Mouse (Mus musculus) hindbrain, embryonic 11.5 days (tissue): ENCODE results near the gene Cnppd1. TPM values are rescaled to one million over a fixed set of nuclear protein-coding genes. Genes with fewer than 3 reads are reported as not detected.

Experiments used
- ATAC-seq: fragments of 200-750 bp; cut with Nextera tagmentation; 2 replicates; pipeline ENCODE4 v1.8.0; 2017; ENCODE audit warnings: mild to moderate bottlenecking, moderate TSS enrichment, moderate library complexity; ENCODE audit not compliant: low FRiP score
- DNase-seq: peaks from one replicate; pipeline ENCODE4 v3.0.0-alpha.2; 2015; ENCODE audit warnings: low spot score
- H3K27ac ChIP-seq: fragments of 300-500 bp; sonication (generic); 2 replicates; pipeline ENCODE4 v1.5.1; 2014; ENCODE audit warnings: mild to moderate bottlenecking, low read depth, low read length
- H3K27me3 ChIP-seq: fragments of 300-500 bp; sonication (generic); 2 replicates; pipeline ENCODE4 v1.6.1; 2014; ENCODE audit warnings: mild to moderate bottlenecking, low read length, moderate library complexity, mixed read lengths; ENCODE audit not compliant: control insufficient read depth, insufficient read depth
- H3K36me3 ChIP-seq: fragments of 300-500 bp; sonication (generic); 2 replicates; pipeline ENCODE4 v1.6.1; 2014; ENCODE audit warnings: mild to moderate bottlenecking, low read length, moderate library complexity, mixed read lengths; ENCODE audit not compliant: control insufficient read depth, insufficient read depth
- H3K4me1 ChIP-seq: fragments of 300-500 bp; sonication (generic); replicated peaks from 2 replicates; pipeline ENCODE4 v1.6.1; 2014; ENCODE audit warnings: low read length, mixed read lengths; ENCODE audit not compliant: control insufficient read depth, insufficient read depth
- H3K4me2 ChIP-seq: fragments of 300-500 bp; sonication (generic); replicated peaks from 2 replicates; pipeline ENCODE4 v1.6.1; 2014; ENCODE audit warnings: mild to moderate bottlenecking, low read depth, low read length
- H3K4me3 ChIP-seq: fragments of 300-500 bp; sonication (generic); 2 replicates; pipeline ENCODE4 v1.5.1; 2014; ENCODE audit warnings: low read depth, low read length
- H3K9ac ChIP-seq: fragments of 300-500 bp; sonication (generic); 2 replicates; pipeline ENCODE4 v1.6.1; 2014; ENCODE audit warnings: low read depth, low read length
- H3K9me3 ChIP-seq: fragments of 300-500 bp; sonication (generic); 2 replicates; pipeline ENCODE4 v1.6.1; 2016; ENCODE audit warnings: low read length; ENCODE audit not compliant: control insufficient read depth
- WGBS: fragments of 180-500 bp; shearing (Covaris S2); extraction: QIAGEN DNeasy Blood & Tissue Kit; methylation state at CpG from one replicate; pipeline ENCODE4 v1.1.7; 2014; 5-methylcytosine and 5-hydroxymethylcytosine counted together
- polyA plus RNA-seq: library from polyadenylated mRNA; unstranded; fragments of >200 nt; fragmentation: Nextera tagmentation; extraction: Ambion mirVana; gene quantifications from 2 replicates; pipeline ENCODE4 v1.2.1, GENCODE M21; 2014

Gene Cnppd1
- polyA plus RNA-seq, 1 experiment from 2014 or later, result 47.4 TPM

DNA sequence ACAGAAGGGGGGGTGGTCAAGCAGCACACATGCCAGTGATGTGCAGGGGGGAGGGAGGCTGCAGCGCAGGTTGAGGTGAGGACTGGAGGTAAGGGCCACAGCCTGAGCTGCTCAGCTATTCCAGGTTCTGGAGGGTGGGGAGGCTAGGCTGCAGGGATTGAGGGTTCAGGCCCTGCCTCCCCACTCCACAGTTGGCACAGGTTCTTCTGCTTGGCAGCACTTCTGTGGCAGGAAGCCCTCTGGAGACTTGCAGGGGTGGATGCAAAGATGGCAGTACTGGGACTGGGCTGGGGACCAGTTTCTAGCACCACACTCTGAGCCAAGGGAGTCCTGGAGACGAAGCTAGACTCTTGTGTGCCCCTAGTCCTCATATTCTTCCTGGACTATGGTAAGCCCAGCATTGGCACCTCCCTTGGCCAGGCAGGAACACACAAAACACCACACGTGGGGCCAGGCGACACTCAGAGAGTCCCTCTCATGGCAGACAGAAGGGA, 38.9 kb upstream of the Cnppd1 start:
- Histone ChIP-seq H3K4me3 (no peak overlapping the region), H3K36me3 (peaks cover 7% of the 10 kb centered on the region), H3K4me2 (no peak overlapping the region), H3K4me1 (peaks cover 3% of the 10 kb centered on the region; the same call in 1 of the 2 replicates), H3K9me3 (no peaks in the 10 kb centered on the region), H3K9ac (no peak overlapping the region), H3K27me3 (no peaks in the 10 kb centered on the region), H3K27ac (no peak overlapping the region)
- 81% methylated on average over 4 of the region's 4 CpGs for WGBS
- DNase-seq (no peak), ATAC-seq (no peak)

DNA sequence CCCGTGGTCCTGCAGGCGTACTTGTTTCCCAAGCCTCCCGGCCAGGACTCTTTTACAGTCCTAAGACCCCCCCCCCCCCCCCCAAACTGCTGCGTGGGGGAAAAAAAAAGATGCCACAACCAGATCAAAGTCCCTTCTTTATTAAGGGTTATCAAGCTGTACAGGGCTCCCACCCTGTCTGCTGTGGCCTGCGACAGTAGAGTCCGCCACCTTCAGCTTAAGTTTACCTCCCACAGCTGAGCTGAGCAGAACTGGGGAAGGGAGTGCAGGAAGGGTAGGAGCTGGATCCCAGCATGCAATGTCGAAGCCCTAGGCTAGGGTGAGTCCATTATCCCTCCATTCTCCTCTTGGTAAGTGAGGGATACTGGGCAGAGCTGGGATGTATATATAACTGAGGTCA, 38.2 kb upstream of the Cnppd1 start:
- peaks cover 7% of the 10 kb centered on the region for H3K36me3 ChIP-seq
- ATAC-seq (0 out of 2 replicates have a peak, but pooled peaks have one; percentile 3), DNase-seq (no peak)
- H3K4me2 ChIP-seq, result peak overlapping the region; percentile 95
- H3K27ac ChIP-seq, result no peak overlapping the region
- H3K4me1 ChIP-seq, result peaks cover 3% of the 10 kb centered on the region; the same call in 1 of the 2 replicates
- WGBS, result 46% methylated on average over 6 of the region's 7 CpGs
- H3K9ac ChIP-seq, result peak overlapping the region; percentile 60; the same call in 1 of the 2 replicates
- H3K4me3 ChIP-seq, result no peak overlapping the region
- no peaks in the 10 kb centered on the region for H3K9me3 ChIP-seq
- no peaks in the 10 kb centered on the region for H3K27me3 ChIP-seq

DNA sequence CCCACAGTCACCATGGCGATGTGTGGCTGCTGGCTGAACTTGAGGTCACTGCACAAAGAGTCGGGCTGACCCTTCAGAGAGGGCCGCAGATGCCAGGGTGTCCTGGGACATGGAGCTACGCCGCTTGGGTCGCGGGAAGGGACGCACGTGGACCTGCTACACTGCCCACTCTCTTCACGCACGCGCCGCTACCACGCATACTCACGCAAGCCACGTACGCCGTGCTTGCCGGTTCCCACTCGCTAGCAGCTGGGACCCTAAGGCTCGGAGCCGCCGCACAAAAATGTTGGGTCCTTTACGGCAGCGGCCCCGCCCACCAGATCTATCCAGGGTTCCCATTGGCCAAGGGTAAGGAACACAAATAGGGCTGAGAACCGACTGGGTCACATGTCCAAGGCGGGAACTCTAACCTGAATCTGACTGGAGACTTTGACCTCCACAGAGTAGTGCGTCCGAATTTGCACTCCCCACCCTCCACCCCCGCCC, 37.6 kb upstream of the Cnppd1 start, which contains the start of gene Abcb6:
Abcb6 (minus strand) TSS at position 288 of the 486 bp plus-strand sequence.
- peak within 1 kb of the TSS; percentile 59 for H3K4me3 ChIP-seq
- DNase-seq (peak; percentile 94), ATAC-seq (peak; percentile 91)
- H3K36me3 ChIP-seq, result peaks cover 7% of the 10 kb centered on the region
- H3K9me3 ChIP-seq, result no peaks in the 10 kb centered on the region
- peaks cover 3% of the 10 kb centered on the region; the same call in 1 of the 2 replicates for H3K4me1 ChIP-seq
- no peaks in the 10 kb centered on the region for H3K27me3 ChIP-seq
- H3K27ac ChIP-seq, result peak within 1 kb of the TSS; percentile 51
- under 1% methylated on average over 31 of the region's 31 CpGs for WGBS
- peak within 1 kb of the TSS; percentile 95 for H3K4me2 ChIP-seq
- peak within 1 kb of the TSS; percentile 60 for H3K9ac ChIP-seq

DNA sequence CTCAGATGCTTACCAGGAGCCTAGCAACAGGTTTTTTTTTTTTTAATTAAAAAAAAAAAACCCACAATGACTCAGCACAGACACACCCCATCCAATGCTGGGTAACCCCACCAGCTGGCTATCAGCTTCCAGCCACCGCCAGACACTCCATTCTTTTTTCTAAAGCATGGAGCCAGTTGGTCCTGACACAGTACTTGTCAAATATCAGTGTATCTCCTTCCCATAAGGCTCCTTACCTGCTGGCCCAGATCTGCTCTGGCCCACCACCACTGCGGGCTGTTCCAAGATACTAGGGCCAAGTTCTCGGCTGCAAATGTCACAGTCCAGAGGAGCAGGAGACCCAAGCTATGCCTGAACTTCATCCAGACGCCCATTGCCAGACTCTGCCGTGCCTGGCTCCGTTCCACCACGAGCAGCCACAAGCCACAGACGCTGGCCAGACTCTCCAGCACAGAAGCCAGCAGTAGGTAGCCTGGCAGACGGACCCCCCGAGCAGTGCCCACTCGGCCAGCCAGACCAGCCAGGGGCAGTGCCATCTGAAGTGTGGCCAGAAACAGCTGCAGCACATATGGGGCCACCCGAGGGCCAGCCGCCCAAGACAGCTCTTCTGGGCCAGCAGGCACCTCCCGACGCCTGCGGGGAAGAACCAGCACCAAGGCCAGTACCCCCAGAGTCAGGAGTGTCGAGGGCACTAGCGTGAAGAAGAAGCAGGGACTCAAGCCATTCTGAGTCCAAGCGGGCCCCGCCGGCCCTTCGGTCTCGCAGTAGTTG, 37.0 kb upstream of the Cnppd1 start:
- H3K4me1 ChIP-seq, result peaks cover 3% of the 10 kb centered on the region; the same call in 1 of the 2 replicates
- peak overlapping the region; percentile 60 for H3K9ac ChIP-seq
- peak overlapping the region; percentile 95 for H3K4me2 ChIP-seq
- 10% methylated on average over 23 of the region's 23 CpGs for whole genome bisulfite sequencing
- H3K36me3 ChIP-seq, result peaks cover 7% of the 10 kb centered on the region
- H3K27me3 ChIP-seq, result no peaks in the 10 kb centered on the region
- H3K27ac ChIP-seq, result peak overlapping the region; percentile 51
- peak; percentile 9 for DNase-seq
- peak; percentile 12 for ATAC-seq
- H3K4me3 ChIP-seq, result peak overlapping the region; percentile 59
- H3K9me3 ChIP-seq, result no peaks in the 10 kb centered on the region

DNA sequence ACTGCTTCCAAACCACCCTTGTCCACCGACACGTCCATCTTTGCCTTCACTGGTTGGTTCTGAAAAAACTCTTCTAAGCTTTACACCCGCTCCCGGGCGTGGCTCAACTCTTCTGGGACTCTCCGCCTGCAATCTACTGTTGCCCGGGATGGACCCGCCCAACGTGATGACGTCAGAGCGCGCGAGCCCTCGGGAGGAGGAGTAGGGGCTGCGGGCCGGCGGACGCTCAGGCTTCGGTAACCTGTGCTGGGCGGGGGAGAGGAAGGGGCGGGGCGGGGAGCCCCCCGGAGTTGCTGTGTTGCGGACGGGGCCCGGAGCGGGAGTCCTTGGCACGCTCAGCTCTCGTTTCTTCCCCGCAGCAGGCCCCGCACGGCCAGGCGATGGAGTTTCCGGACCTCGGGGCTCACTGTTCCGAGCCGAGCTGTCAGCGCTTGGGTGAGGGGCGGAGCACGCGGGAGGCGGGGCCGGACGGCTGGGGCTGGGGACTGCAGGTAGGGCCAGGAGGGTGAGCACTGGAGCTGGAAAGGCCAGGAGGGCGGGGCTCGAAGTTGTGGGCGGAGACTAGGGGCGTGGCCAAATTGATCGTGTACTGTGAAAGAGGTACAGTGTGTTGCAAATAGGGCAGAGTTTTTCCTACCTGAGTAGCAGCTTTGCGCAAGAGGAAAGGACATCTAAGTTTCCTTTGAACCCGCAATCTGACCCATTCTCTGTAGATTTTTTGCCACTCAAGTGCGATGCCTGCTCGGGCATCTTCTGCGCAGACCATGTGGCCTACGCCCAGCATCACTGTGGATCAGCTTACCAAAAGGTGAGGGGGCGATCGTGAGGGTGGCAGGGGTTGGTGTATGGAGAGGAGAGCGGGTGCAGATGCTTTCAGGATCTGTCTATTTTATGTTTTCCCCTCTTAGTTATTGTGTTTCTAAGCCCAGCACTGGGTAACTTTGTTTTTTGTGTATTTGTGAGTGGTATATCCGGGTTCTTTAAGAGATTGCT, 26.3 kb upstream of the Cnppd1 start, which contains the start of gene Zfand2b:
Zfand2b (plus strand) TSS at position 175 of the 993 bp plus-strand sequence.
- peak; percentile 99 for ATAC-seq
- Histone ChIP-seq H3K4me1 (0 out of 2 replicates have a peak, but pooled peaks cover 4% of the 10 kb centered on the region), H3K27ac (peak within 1 kb of the TSS; percentile 79), H3K4me3 (peak within 1 kb of the TSS; percentile 68), H3K36me3 (0 out of 2 replicates have a peak, but pooled peaks cover 2% of the 10 kb centered on the region), H3K27me3 (no peaks in the 10 kb centered on the region), H3K9me3 (no peaks in the 10 kb centered on the region), H3K9ac (peak within 1 kb of the TSS; percentile 68), H3K4me2 (peak within 1 kb of the TSS; percentile 51)
- DNase-seq, result peak; percentile 95
- WGBS, result under 1% methylated on average over 55 of the region's 59 CpGs

DNA sequence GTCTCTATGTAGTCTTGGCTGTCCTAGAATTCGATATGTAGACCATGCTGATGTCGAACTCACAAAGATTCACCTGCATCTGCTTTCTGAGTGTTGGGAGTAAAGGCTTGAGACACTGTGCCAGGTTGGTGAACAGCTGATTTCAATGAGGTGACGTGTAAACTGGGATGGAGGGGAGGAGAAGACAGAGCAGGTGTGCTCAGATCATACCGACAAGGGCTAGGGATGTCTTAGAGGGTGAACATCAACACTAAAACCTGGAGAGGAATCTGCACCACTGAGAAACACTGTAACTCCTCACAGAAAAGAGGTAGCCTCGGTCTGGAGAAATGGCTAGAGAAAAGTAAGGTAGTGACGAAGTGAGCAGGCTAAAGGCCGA, 25.6 kb upstream of the Cnppd1 start:
- 0 out of 2 replicates have a peak, but pooled peaks cover 4% of the 10 kb centered on the region for H3K4me1 ChIP-seq
- peak overlapping the region; percentile 52 for H3K9ac ChIP-seq
- no peak for DNase-seq
- no peaks in the 10 kb centered on the region for H3K9me3 ChIP-seq
- no peaks in the 10 kb centered on the region for H3K27me3 ChIP-seq
- H3K4me3 ChIP-seq, result peak overlapping the region; percentile 68
- H3K4me2 ChIP-seq, result peak overlapping the region; percentile 51
- 10% methylated on average over 7 of the region's 7 CpGs for WGBS
- peak overlapping the region; percentile 79; the same call in 1 of the 2 replicates for H3K27ac ChIP-seq
- 0 out of 2 replicates have a peak, but pooled peaks cover 2% of the 10 kb centered on the region for H3K36me3 ChIP-seq
- peak; percentile 49 for ATAC-seq

DNA sequence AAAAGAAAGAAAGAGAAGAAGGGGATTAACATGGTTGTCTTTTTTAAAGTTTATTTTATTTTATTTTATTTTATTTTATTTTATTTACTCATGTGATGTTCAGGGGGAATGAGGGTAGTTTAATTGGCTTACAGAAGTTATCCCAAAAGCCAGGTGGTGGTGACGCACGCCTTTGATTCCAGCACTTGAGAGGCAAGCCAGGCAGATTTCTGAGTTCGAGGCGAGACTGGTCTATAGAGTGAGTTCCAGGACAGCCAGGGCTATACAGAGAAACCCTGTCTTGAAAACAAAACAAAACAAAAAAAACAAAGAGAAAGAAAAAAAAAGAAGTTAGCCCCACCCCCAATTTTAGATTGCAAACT, 17.7 kb upstream of the Cnppd1 start:
- Histone ChIP-seq H3K36me3 (no peaks in the 10 kb centered on the region), H3K4me3 (no peak overlapping the region), H3K9ac (no peak overlapping the region), H3K27me3 (no peaks in the 10 kb centered on the region), H3K9me3 (no peaks in the 10 kb centered on the region), H3K4me2 (no peak overlapping the region), H3K27ac (no peak overlapping the region), H3K4me1 (no peaks in the 10 kb centered on the region)
- WGBS, result 79% methylated on average over 4 of the region's 4 CpGs
- DNase-seq (no peak), ATAC-seq (no peak)
